In genomic region chr3:30514901-30515794, GRCm38 (mm10) we compare ENCODE assay signal across 8 mouse cellular contexts. TPM values are rescaled to one million over a fixed set of nuclear protein-coding genes. Genes with fewer than 3 reads are reported as not detected.
A peak's percentile ranks its signal among the peaks of the same experiment; 100 is the strongest.
DNase-seq lines count a peak whose midpoint lies in the region; TF ChIP-seq lines count a peak whose summit lies in the region.

No protein-coding gene starts in this region.

- H3K27ac ChIP-seq in left cerebral cortex, adult 2 months, result no peak overlapping the region
- H3K27ac ChIP-seq in embryonic facial prominence, embryonic 10.5 days (replicated peaks), result peak overlapping the region; percentile 84
- H3K27ac ChIP-seq in olfactory bulb, adult 2 months (ENCODE audit: insufficient read depth, low read depth, low read length), result no peak overlapping the region

- H3K9me3 ChIP-seq in embryonic facial prominence, embryonic 10.5 days, result no peaks in the 10 kb centered on the region

- H3K27me3 ChIP-seq in embryonic facial prominence, embryonic 10.5 days (replicated peaks; ENCODE audit: low read depth, poor library complexity, severe bottlenecking), result peaks cover 68% of the 10 kb centered on the region

- H3K4me1 ChIP-seq in embryonic facial prominence, embryonic 10.5 days, result peaks cover 62% of the 10 kb centered on the region
- H3K4me1 ChIP-seq in lung, adult 2 months (ENCODE audit: control insufficient read depth, insufficient read depth, low read length), result no peaks in the 10 kb centered on the region
- peaks cover 10% of the 10 kb centered on the region for H3K4me1 ChIP-seq in olfactory bulb, adult 2 months (ENCODE audit: control insufficient read depth, insufficient read depth, low read length)

- no peak for TF ChIP-seq POLR2A in lung, adult 2 months (IDR thresholded peaks at IDR 0.05; ENCODE audit: borderline replicate concordance, extremely low read depth, low read depth, low read length)
- TF ChIP-seq POLR2A in olfactory bulb, adult 2 months (IDR thresholded peaks at IDR 0.05; ENCODE audit: insufficient read depth, low read depth, low read length), result no peak

- WGBS in embryonic facial prominence, embryonic 10.5 days, result under 1% methylated on average over 62 of the region's 62 CpGs
- 3% methylated on average over 62 of the region's 62 CpGs for WGBS in lung, adult 2 months
- 5% methylated on average over 62 of the region's 62 CpGs for WGBS in olfactory bulb, adult 2 months

- peak in 1 of 2 experiments; percentile 34 for DNase-seq in left cerebral cortex, adult 2 months (ENCODE audit: extremely low spot score in 1 of 2, low spot score in 2 of 2)
- no peak for DNase-seq in left cerebral cortex, adult 11 months (ENCODE audit: low spot score)
- peak; percentile 90 for DNase-seq in embryonic facial prominence, embryonic 10.5 days (ENCODE audit: low spot score)
- DNase-seq in heart, adult 9 months (ENCODE audit: low spot score in 2 of 2), result peak; percentile 84 to 88
- peak; percentile 87 for DNase-seq in kidney, adult 18-20 months
- DNase-seq in lung, adult 2 months, result peak; percentile 83
- no peak for DNase-seq in T-cell, adult 2 months (ENCODE audit: low spot score)

- intact Hi-C loops in left cerebral cortex, adult 2 months (cut with DNase I), result loop anchor here (10.0 kb wide), 1 partner anchor 500 kb away; no protein-coding TSS in a partner anchor

- peak; percentile 46 for TF ChIP-seq CTCF in left cerebral cortex, adult 2 months (IDR thresholded peaks at IDR 0.05)
- no peak for TF ChIP-seq CTCF in lung, adult 2 months (IDR thresholded peaks at IDR 0.05; ENCODE audit: insufficient read depth, low read length)
- TF ChIP-seq CTCF in olfactory bulb, adult 2 months (IDR thresholded peaks at IDR 0.05; ENCODE audit: insufficient read depth, low read depth, low read length), result 0 out of 2 replicates have a peak, but pooled peaks have one; percentile 27

- no peaks in the 10 kb centered on the region for H3K36me3 ChIP-seq in embryonic facial prominence, embryonic 10.5 days (replicated peaks)

- H3K4me3 ChIP-seq in left cerebral cortex, adult 2 months, result peak overlapping the region; percentile 29; the same call in 1 of the 2 replicates
- H3K4me3 ChIP-seq in embryonic facial prominence, embryonic 10.5 days, result peak overlapping the region; percentile 65
- H3K4me3 ChIP-seq in lung, adult 2 months (replicated peaks; ENCODE audit: extremely low read depth, low read depth, low read length), result peak overlapping the region; percentile 25
- H3K4me3 ChIP-seq in olfactory bulb, adult 2 months (ENCODE audit: insufficient read depth, low read depth, low read length), result no peak overlapping the region

RNA-seq across cellular contexts. Expression of gene Mecom, which starts 32.7 kb away (rescaled TPM):
- 1 to 10 TPM; 2.1 to 4.1 TPM for total RNA-seq in left cerebral cortex, adult 2 months (2021)
- polyA plus RNA-seq in embryonic facial prominence, embryonic 10.5 days (2016; fragmentation: Nextera tagmentation; extraction: Ambion mirVana), result 52.0 and 53.0 TPM in 2 replicates
- 13.5 and 16.0 TPM in 2 replicates for polyA plus RNA-seq in lung, adult 2 months (2012; rRNA removed)
- not detected in 2 replicates for polyA plus RNA-seq in olfactory bulb, adult 2 months (2012; ENCODE audit: insufficient read depth, insufficient read length, low replicate concordance, missing spikeins)

Comparison
In these comparisons a context has a peak if more than half of its experiments do, and no peak if none do; other contexts are left out.
1. DNase-seq: peak in embryonic facial prominence, embryonic 10.5 days (single experiment), heart, adult 9 months (2 of 2), kidney, adult 18-20 months (single experiment) and lung, adult 2 months (single experiment); none in left cerebral cortex, adult 11 months (single experiment) and T-cell, adult 2 months (single experiment).
2. RNA of gene Mecom, which starts 32.7 kb away (polyA plus RNA-seq): 52.0 to 53.0 TPM in embryonic facial prominence, embryonic 10.5 days and 13.5 to 16.0 TPM in lung, adult 2 months; not detected in olfactory bulb, adult 2 months; every median in the first group is over 10 times any median in the second.